Mouse (Mus musculus): ENCODE results near the gene Egflam.

DNA sequence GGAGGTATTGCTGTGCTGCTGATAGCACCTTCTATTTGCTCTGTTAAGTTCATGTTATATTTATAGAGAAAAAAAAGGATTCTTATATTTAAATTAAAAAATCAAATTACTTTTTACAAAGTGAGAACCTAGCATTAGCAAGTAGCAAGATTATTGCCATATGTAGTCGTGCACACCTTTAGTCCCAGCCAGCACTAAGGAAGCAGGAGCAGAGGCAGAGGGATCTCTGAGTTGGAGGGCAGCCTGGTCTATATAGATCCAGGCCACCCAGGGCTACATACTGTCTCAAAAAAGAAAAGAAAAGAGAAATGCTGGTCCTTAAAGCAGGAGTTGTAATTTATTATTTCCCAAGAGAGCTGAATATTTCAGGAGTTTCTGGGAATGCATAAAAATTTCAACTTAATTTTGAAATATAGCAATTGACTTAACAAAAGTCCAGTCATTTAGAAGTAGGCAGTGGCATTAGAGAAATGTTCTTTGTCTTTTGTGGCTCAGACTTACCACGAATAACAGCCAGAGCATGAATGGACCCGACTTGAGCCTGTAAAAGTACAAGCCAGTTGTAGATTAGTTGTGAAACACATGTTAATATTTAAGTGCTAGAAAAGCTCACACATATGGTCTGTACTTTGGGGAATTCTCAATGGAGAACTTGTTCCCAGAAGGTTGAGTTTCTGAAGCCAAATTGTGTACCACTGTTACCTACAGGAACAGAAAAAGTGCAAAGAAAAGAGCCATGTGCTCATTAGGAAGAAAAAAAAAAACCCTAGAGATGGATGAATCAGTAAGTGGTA lies 200.3 kb downstream of the Egflam start:
- TF ChIP-seq CTCF (IDR thresholded peaks at IDR 0.05; ENCODE audit: low read depth), result no peak
- TF ChIP-seq EP300 (IDR thresholded peaks at IDR 0.05; ENCODE audit: low read depth), result no peak
